Comparison of ENCODE assay signal across 20 mouse cellular contexts in genomic region chr13:100681615-100682014, GRCm38 (mm10). TPM values are rescaled to one million over a fixed set of nuclear protein-coding genes. Genes with fewer than 3 reads are reported as not detected.
DNase-seq lines count a peak whose midpoint lies in the region; ATAC-seq and TF ChIP-seq lines count a peak whose summit lies in the region.
"Had no signal": no experiment of that assay in that cellular context is flagged by ENCODE, and none has a peak within 500 bp of the region (broad histone marks: within the 10 kb centered on the region; RNA-seq: fewer than 3 reads in every experiment).

No protein-coding gene starts in this region.

- no peak overlapping the region for H3K9ac ChIP-seq in MEL (ENCODE audit: control insufficient read depth, low read depth, low read length, poor library complexity, severe bottlenecking)
- H3K9ac ChIP-seq in forebrain, embryonic 16.5 days (replicated peaks; ENCODE audit: low read depth, low read length): no peak overlapping the region
- H3K9ac ChIP-seq in hindbrain, embryonic 12.5 days: no peak overlapping the region
- H3K9ac ChIP-seq: embryonic facial prominence, embryonic 12.5 days; forebrain, embryonic 13.5 days; forebrain, embryonic 15.5 days had no signal

- peak; percentile 26 to 36 for DNase-seq in B cell, adult 2 months
- peak; percentile 67 for DNase-seq in MEL (ENCODE audit: low read depth, low spot score)
- DNase-seq: adrenal gland, adult 2 months; adrenal gland, postnatal 10 days; adrenal gland, postnatal 25 days; cerebellum, adult 11-12 months; cerebellum, adult 2 months; cerebellum, adult 9-10 months; cerebellum, postnatal 10 days; cerebellum, postnatal 25 days had no signal

- H3K27ac ChIP-seq in MEL (ENCODE audit: control insufficient read depth, low read depth, low read length): 0 out of 2 replicates have a peak overlapping the region, but pooled peaks have one; percentile 27
- H3K27ac ChIP-seq in forebrain, embryonic 16.5 days (ENCODE audit: low read length): no peak overlapping the region
- H3K27ac ChIP-seq in hindbrain, embryonic 12.5 days: no peak overlapping the region
- H3K27ac ChIP-seq: embryonic facial prominence, embryonic 10.5 days; embryonic facial prominence, embryonic 12.5 days; forebrain, embryonic 13.5 days; forebrain, embryonic 15.5 days had no signal

- H3K9me3 ChIP-seq in MEL (replicated peaks; ENCODE audit: insufficient read depth, low read length): no peaks in the 10 kb centered on the region
- H3K9me3 ChIP-seq in forebrain, embryonic 16.5 days (ENCODE audit: control insufficient read depth, low read length): no peaks in the 10 kb centered on the region
- no peaks in the 10 kb centered on the region for H3K9me3 ChIP-seq in hindbrain, embryonic 12.5 days (replicated peaks)
- H3K9me3 ChIP-seq: embryonic facial prominence, embryonic 10.5 days; embryonic facial prominence, embryonic 12.5 days; forebrain, embryonic 13.5 days; forebrain, embryonic 15.5 days; G1E had no signal

- H3K4me2 ChIP-seq in forebrain, embryonic 16.5 days (ENCODE audit: low read length): no peak overlapping the region
- no peak overlapping the region for H3K4me2 ChIP-seq in hindbrain, embryonic 12.5 days (replicated peaks)
- H3K4me2 ChIP-seq: embryonic facial prominence, embryonic 12.5 days; forebrain, embryonic 13.5 days; forebrain, embryonic 15.5 days had no signal

- peak; percentile 25; the same call in 1 of the 2 replicates for ATAC-seq in megakaryocyte, adult 5-6 weeks (ENCODE audit: poor library complexity, severe bottlenecking)
- no peak for ATAC-seq in forebrain, embryonic 16.5 days
- ATAC-seq in hindbrain, embryonic 12.5 days (ENCODE audit: low FRiP score): no peak
- ATAC-seq: CD4-positive, CD25-positive, alpha-beta regulatory T cell, adult 4 months; forebrain, embryonic 13.5 days; forebrain, embryonic 15.5 days had no signal

- H3K36me3 ChIP-seq in MEL (ENCODE audit: control insufficient read depth in 1 of 2, insufficient read depth in 2 of 2, low read length in 2 of 2): peaks cover 0 to 7% of the 10 kb centered on the region in 2 experiments; a peak in 2 of 4 replicates
- H3K36me3 ChIP-seq in forebrain, embryonic 16.5 days (ENCODE audit: control insufficient read depth, insufficient read depth): no peaks in the 10 kb centered on the region
- no peaks in the 10 kb centered on the region for H3K36me3 ChIP-seq in hindbrain, embryonic 12.5 days
- H3K36me3 ChIP-seq: embryonic facial prominence, embryonic 10.5 days; embryonic facial prominence, embryonic 12.5 days; forebrain, embryonic 15.5 days; G1E had no signal

- no peak for TF ChIP-seq POLR2A in MEL (IDR thresholded peaks at IDR 0.05; ENCODE audit: control insufficient read depth in 1 of 2, insufficient read depth in 1 of 2, low read depth in 1 of 2, low read length in 2 of 2, poor library complexity in 1 of 2)

- no peak for TF ChIP-seq RAD21 in MEL (IDR thresholded peaks at IDR 0.05; ENCODE audit: low read depth, low read length)

- H3K4me1 ChIP-seq in MEL (ENCODE audit: control insufficient read depth in 1 of 2, insufficient read depth in 2 of 2, low read length in 2 of 2): no peaks in the 10 kb centered on the region; a peak in 2 of 4 replicates
- no peaks in the 10 kb centered on the region for H3K4me1 ChIP-seq in forebrain, embryonic 16.5 days (replicated peaks; ENCODE audit: control insufficient read depth, insufficient read depth, low read length)
- no peaks in the 10 kb centered on the region for H3K4me1 ChIP-seq in hindbrain, embryonic 12.5 days
- H3K4me1 ChIP-seq: embryonic facial prominence, embryonic 10.5 days; embryonic facial prominence, embryonic 12.5 days; forebrain, embryonic 13.5 days; forebrain, embryonic 15.5 days had no signal

- H3K27me3 ChIP-seq in MEL (ENCODE audit: control insufficient read depth in 1 of 2, insufficient read depth in 2 of 2, low read length in 2 of 2): no peaks in the 10 kb centered on the region
- H3K27me3 ChIP-seq in forebrain, embryonic 16.5 days (replicated peaks; ENCODE audit: control insufficient read depth, insufficient read depth, low read length): no peaks in the 10 kb centered on the region
- no peaks in the 10 kb centered on the region for H3K27me3 ChIP-seq in hindbrain, embryonic 12.5 days
- H3K27me3 ChIP-seq: CH12.LX; embryonic facial prominence, embryonic 12.5 days; forebrain, embryonic 13.5 days; forebrain, embryonic 15.5 days had no signal

- peak; percentile 20 to 23; a peak in 1 of 4 replicates for TF ChIP-seq EP300 in MEL (IDR thresholded peaks at IDR 0.05; ENCODE audit: low read depth in 1 of 2, low read length in 2 of 2)

- peak overlapping the region; percentile 22 to 35 for H3K4me3 ChIP-seq in MEL (ENCODE audit: control insufficient read depth in 1 of 2, insufficient read depth in 1 of 2, low read depth in 2 of 2, low read length in 2 of 2)
- no peak overlapping the region for H3K4me3 ChIP-seq in forebrain, embryonic 16.5 days (replicated peaks; ENCODE audit: low read length)
- no peak overlapping the region for H3K4me3 ChIP-seq in hindbrain, embryonic 12.5 days
- H3K4me3 ChIP-seq: embryonic facial prominence, embryonic 10.5 days; embryonic facial prominence, embryonic 12.5 days; forebrain, embryonic 13.5 days; forebrain, embryonic 15.5 days had no signal

- H3K79me2 ChIP-seq in MEL (ENCODE audit: control insufficient read depth, insufficient read depth, low read length, poor library complexity): no peaks in the 10 kb centered on the region

- 86% methylated on average over 8 of the region's 8 CpGs for WGBS in forebrain, embryonic 16.5 days
- 92% methylated on average over 8 of the region's 8 CpGs for WGBS in hindbrain, embryonic 12.5 days

- TF ChIP-seq CTCF in MEL (IDR thresholded peaks at IDR 0.05 in 2 of 3, conservative IDR thresholded peaks at IDR 0.05 in 1 of 3; ENCODE audit: control insufficient read depth in 1 of 3, insufficient read depth in 1 of 3, low read depth in 2 of 3, low read length in 3 of 3, poor library complexity in 1 of 3, severe bottlenecking in 1 of 3): no peak

TF ChIP-seq in MEL, 35 proteins besides CTCF, POLR2A, EP300 and RAD21 (continues in another document):
- TF ChIP-seq HCFC1 (IDR thresholded peaks at IDR 0.05; ENCODE audit: low read depth, low read length) (peak; percentile 29; the same call in 1 of the 2 replicates), ELF1 (IDR thresholded peaks at IDR 0.05; ENCODE audit: low read depth, low read length) (no peak), ZNF384 (IDR thresholded peaks at IDR 0.05; ENCODE audit: low read depth, low read length) (peak; percentile 61; the same call in 1 of the 2 replicates), CHD1 (IDR thresholded peaks at IDR 0.05; ENCODE audit: low read depth, low read length) (no peak), GABPA (IDR thresholded peaks at IDR 0.05; ENCODE audit: low read depth, low read length) (no peak), ETS1 (IDR thresholded peaks at IDR 0.05; ENCODE audit: low read depth, low read length) (peak; percentile 23; the same call in 1 of the 2 replicates), RCOR1 (IDR thresholded peaks at IDR 0.05; ENCODE audit: low read depth, low read length) (0 out of 2 replicates have a peak, but pooled peaks have one; percentile 21), MAX (IDR thresholded peaks at IDR 0.05; ENCODE audit: low read length) (peak; percentile 26; the same call in 1 of the 2 replicates)

RNA-seq across cellular contexts. Expression of gene Ccdc125, which starts 12.1 kb away (rescaled TPM):
- total RNA-seq in MEL (2012; rRNA removed): not detected in 2 replicates
- polyA plus RNA-seq in MEL (2012; ENCODE audit: insufficient read depth in 1 of 2, insufficient read length in 2 of 2, low read depth in 1 of 2, low replicate concordance in 2 of 2, missing spikeins in 1 of 2): under 1 TPM in 1 of 2 experiments, not detected in 1; 0.29 TPM
- 36.8 and 39.3 TPM in 2 replicates for total RNA-seq in megakaryocyte, adult 5-6 weeks (2015)
- total RNA-seq in megakaryocyte, adult 5-6 weeks (2017): 65.1 and 70.7 TPM in 2 replicates
- 1.2 and 1.4 TPM in 2 replicates for polyA plus RNA-seq in forebrain, embryonic 16.5 days (2015; fragmentation: Nextera tagmentation; extraction: Ambion mirVana)
- 3.4 and 3.6 TPM in 2 replicates for polyA plus RNA-seq in hindbrain, embryonic 12.5 days (2016; fragmentation: Nextera tagmentation; extraction: Ambion mirVana)
- total RNA-seq: G1E had no signal
- polyA plus RNA-seq: G1E had no signal

RNA-seq across cellular contexts. Expression of gene Taf9, which starts 30.2 kb away (rescaled TPM):
- total RNA-seq in MEL (2012; rRNA removed): 19.8 and 23.7 TPM in 2 replicates
- polyA plus RNA-seq in MEL (2012; ENCODE audit: insufficient read depth in 1 of 2, insufficient read length in 2 of 2, low read depth in 1 of 2, low replicate concordance in 2 of 2, missing spikeins in 1 of 2): 10 to 100 TPM in 1 of 2 experiments, not detected in 1; 38.5 TPM
- total RNA-seq in megakaryocyte, adult 5-6 weeks (2015): 21.9 and 28.0 TPM in 2 replicates
- 14.4 and 26.5 TPM in 2 replicates for total RNA-seq in megakaryocyte, adult 5-6 weeks (2017)
- polyA plus RNA-seq in forebrain, embryonic 16.5 days (2015; fragmentation: Nextera tagmentation; extraction: Ambion mirVana): 23.3 and 30.0 TPM in 2 replicates
- polyA plus RNA-seq in hindbrain, embryonic 12.5 days (2016; fragmentation: Nextera tagmentation; extraction: Ambion mirVana): 18.3 and 27.6 TPM in 2 replicates
- polyA plus RNA-seq: adrenal gland, adult 2 months had no signal

RNA-seq across cellular contexts. Expression of gene Rad17, which starts 30.8 kb away (rescaled TPM):
- 29.4 and 31.2 TPM in 2 replicates for total RNA-seq in MEL (2012; rRNA removed)
- polyA plus RNA-seq in MEL (2012; ENCODE audit: insufficient read depth in 1 of 2, insufficient read length in 2 of 2, low read depth in 1 of 2, low replicate concordance in 2 of 2, missing spikeins in 1 of 2): 10 to 100 TPM in 1 of 2 experiments, not detected in 1; 21.7 TPM
- 25.6 and 28.7 TPM in 2 replicates for total RNA-seq in megakaryocyte, adult 5-6 weeks (2015)
- total RNA-seq in megakaryocyte, adult 5-6 weeks (2017): 29.7 and 35.3 TPM in 2 replicates
- 21.1 and 23.4 TPM in 2 replicates for polyA plus RNA-seq in forebrain, embryonic 16.5 days (2015; fragmentation: Nextera tagmentation; extraction: Ambion mirVana)
- polyA plus RNA-seq in hindbrain, embryonic 12.5 days (2016; fragmentation: Nextera tagmentation; extraction: Ambion mirVana): 24.0 and 25.1 TPM in 2 replicates

RNA-seq across cellular contexts. Expression of gene Ak6, which starts 30.8 kb away (rescaled TPM):
- total RNA-seq in MEL (2012; rRNA removed): 234 and 247 TPM in 2 replicates
- 100 to 1,000 TPM; 199 to 216 TPM for polyA plus RNA-seq in MEL (2012; ENCODE audit: insufficient read depth in 1 of 2, insufficient read length in 2 of 2, low read depth in 1 of 2, low replicate concordance in 2 of 2, missing spikeins in 1 of 2)
- total RNA-seq in megakaryocyte, adult 5-6 weeks (2015): 189 and 230 TPM in 2 replicates
- total RNA-seq in megakaryocyte, adult 5-6 weeks (2017): 153 and 173 TPM in 2 replicates
- 359 and 367 TPM in 2 replicates for polyA plus RNA-seq in forebrain, embryonic 16.5 days (2015; fragmentation: Nextera tagmentation; extraction: Ambion mirVana)
- 257 and 279 TPM in 2 replicates for polyA plus RNA-seq in hindbrain, embryonic 12.5 days (2016; fragmentation: Nextera tagmentation; extraction: Ambion mirVana)

RNA-seq across cellular contexts. Expression of gene Cdk7, which starts 49.1 kb away (rescaled TPM):
- total RNA-seq in MEL (2012; rRNA removed): 63.0 and 67.7 TPM in 2 replicates
- 10 to 100 TPM in 1 of 2 experiments, not detected in 1; 87.1 TPM for polyA plus RNA-seq in MEL (2012; ENCODE audit: insufficient read depth in 1 of 2, insufficient read length in 2 of 2, low read depth in 1 of 2, low replicate concordance in 2 of 2, missing spikeins in 1 of 2)
- 26.1 and 27.2 TPM in 2 replicates for total RNA-seq in megakaryocyte, adult 5-6 weeks (2015)
- 22.2 and 22.6 TPM in 2 replicates for total RNA-seq in megakaryocyte, adult 5-6 weeks (2017)
- 56.5 and 56.9 TPM in 2 replicates for polyA plus RNA-seq in forebrain, embryonic 16.5 days (2015; fragmentation: Nextera tagmentation; extraction: Ambion mirVana)
- polyA plus RNA-seq in hindbrain, embryonic 12.5 days (2016; fragmentation: Nextera tagmentation; extraction: Ambion mirVana): 71.2 and 74.1 TPM in 2 replicates

Comparison
In these comparisons a context has a peak if more than half of its experiments do, and no peak if none do; other contexts are left out.
1. H3K4me3 ChIP-seq: peak in MEL (2 of 2); none in forebrain, embryonic 16.5 days (single experiment) and hindbrain, embryonic 12.5 days (single experiment).